Mouse (Mus musculus) olfactory bulb, adult 2 months (tissue): ENCODE results near the gene Ap1g2.

Experiments used
- CTCF ChIP-seq: fragments of 200-500 bp; IDR thresholded peaks from 2 replicates; pipeline ENCODE4 v1.5.1; 2012; ENCODE audit warnings: low read depth, mild to moderate bottlenecking, low read length, moderate library complexity; ENCODE audit not compliant: insufficient read depth
- POLR2A ChIP-seq: fragments of 200-500 bp; IDR thresholded peaks from 2 replicates; pipeline ENCODE4 v1.6.1; 2012; ENCODE audit warnings: mild to moderate bottlenecking, low read depth, low read length, moderate library complexity; ENCODE audit not compliant: insufficient read depth

DNA sequence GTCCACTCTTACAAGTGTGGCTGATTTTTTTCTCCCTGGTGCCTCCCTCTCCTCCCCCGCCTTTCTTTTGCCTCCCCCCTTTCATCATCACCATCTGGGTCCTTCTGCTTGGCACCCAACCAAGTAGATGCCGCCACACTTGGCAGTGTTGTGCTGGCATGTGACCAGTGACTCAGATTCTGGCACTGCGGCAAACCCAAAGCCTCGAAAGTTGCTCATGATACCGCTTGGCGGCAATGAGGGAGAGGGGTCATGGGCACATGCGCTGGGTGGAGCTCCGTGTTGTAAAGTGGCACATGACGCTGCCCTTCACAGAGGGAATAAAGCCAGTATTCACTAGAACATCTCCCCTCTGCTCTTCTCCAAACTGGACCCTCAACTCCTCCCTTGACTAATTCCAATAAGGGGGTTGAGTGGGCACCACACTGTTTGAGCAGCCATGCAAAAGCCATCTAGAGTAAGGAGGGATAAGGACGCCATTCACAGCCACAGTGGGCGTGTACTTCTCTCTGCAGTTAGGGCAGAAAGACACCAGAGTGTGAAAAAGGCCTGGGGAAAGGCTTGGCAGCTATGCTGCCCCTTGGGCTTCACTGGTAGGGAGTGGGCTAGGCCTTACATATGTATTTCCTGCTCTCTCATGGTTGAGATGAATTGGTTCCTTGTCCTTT, 51.1 kb downstream of the Ap1g2 start:
- TF ChIP-seq CTCF (no peak; the same call in 1 of the 2 replicates), POLR2A (no peak)
